Mouse (Mus musculus) forebrain, embryonic 15.5 days (tissue): ENCODE results near the gene Osbpl9. TPM values are rescaled to one million over a fixed set of nuclear protein-coding genes. Genes with fewer than 3 reads are reported as not detected.

Source experiments
- ATAC-seq: fragments of 200-750 bp; cut with Nextera tagmentation; replicated peaks from 2 replicates; pipeline ENCODE4 v1.8.0; 2017; ENCODE audit warnings: mild to moderate bottlenecking, moderate TSS enrichment, moderate library complexity
- H3K27ac ChIP-seq: fragments of 300-500 bp; sonication (generic); replicated peaks from 2 replicates; pipeline ENCODE4 v1.5.1; 2015; ENCODE audit warnings: mild to moderate bottlenecking, inconsistent platforms
- H3K27me3 ChIP-seq: fragments of 300-500 bp; sonication (generic); 2 replicates; pipeline ENCODE4 v1.6.1; 2015; ENCODE audit warnings: inconsistent platforms
- H3K36me3 ChIP-seq: fragments of 300-500 bp; sonication (generic); 2 replicates; pipeline ENCODE4 v1.6.1; 2015; ENCODE audit warnings: mild to moderate bottlenecking, inconsistent platforms
- H3K4me1 ChIP-seq: fragments of 300-500 bp; sonication (generic); 2 replicates; pipeline ENCODE4 v1.6.1; 2015; ENCODE audit warnings: inconsistent platforms
- H3K4me2 ChIP-seq: fragments of 300-500 bp; sonication (generic); replicated peaks from 2 replicates; pipeline ENCODE4 v1.6.1; 2015; ENCODE audit warnings: mild to moderate bottlenecking, inconsistent platforms
- H3K4me3 ChIP-seq: fragments of 300-500 bp; sonication (generic); 2 replicates; pipeline ENCODE4 v1.5.1; 2015; ENCODE audit warnings: mild to moderate bottlenecking, inconsistent platforms
- H3K9ac ChIP-seq: fragments of 300-500 bp; sonication (generic); replicated peaks from 2 replicates; pipeline ENCODE4 v1.6.1; 2015; ENCODE audit warnings: mild to moderate bottlenecking, inconsistent platforms
- H3K9me3 ChIP-seq: fragments of 300-500 bp; sonication (generic); 2 replicates; pipeline ENCODE4 v1.6.1; 2016; ENCODE audit warnings: inconsistent platforms
- WGBS: fragments of 180-500 bp; shearing (Covaris S2); methylation state at CpG from one replicate; pipeline ENCODE4 v1.1.7; 2015; ENCODE audit warnings: mixed read lengths; 5-methylcytosine and 5-hydroxymethylcytosine counted together
- polyA plus RNA-seq: library from polyadenylated mRNA; unstranded; fragments of >200 nt; fragmentation: Nextera tagmentation; extraction: Ambion mirVana; gene quantifications from 2 replicates; pipeline ENCODE4 v1.2.1, GENCODE M21; 2015

Gene Osbpl9
- polyA plus RNA-seq, 1 experiment from 2014 or later: 78.5 TPM

- H3K4me3 ChIP-seq: no peak overlapping the region
- H3K9me3 ChIP-seq: no peaks in the 10 kb centered on the region
- no peak overlapping the region for H3K9ac ChIP-seq
- no peak overlapping the region for H3K4me2 ChIP-seq
- H3K27me3 ChIP-seq: no peaks in the 10 kb centered on the region
- WGBS: 67% methylated on average over 2 of the region's 2 CpGs
- no peaks in the 10 kb centered on the region for H3K36me3 ChIP-seq
- H3K4me1 ChIP-seq: peaks cover 13% of the 10 kb centered on the region
- ATAC-seq: no peak
- no peak overlapping the region for H3K27ac ChIP-seq
Measured at GRCm38 (mm10) chr4:109150214-109150613, 51.9 kb downstream of the Osbpl9 start.

GRCm38 (mm10) chr4:109149411-109149810 lies 52.7 kb downstream of the Osbpl9 start:
- Histone ChIP-seq H3K36me3 (no peaks in the 10 kb centered on the region), H3K9me3 (no peaks in the 10 kb centered on the region), H3K9ac (no peak overlapping the region), H3K27me3 (no peaks in the 10 kb centered on the region), H3K27ac (no peak overlapping the region), H3K4me3 (no peak overlapping the region), H3K4me2 (no peak overlapping the region), H3K4me1 (peaks cover 8% of the 10 kb centered on the region)
- ATAC-seq: no peak
- WGBS: 91% methylated on average over 2 of the region's 2 CpGs

- Histone ChIP-seq H3K27me3 (no peaks in the 10 kb centered on the region), H3K36me3 (no peaks in the 10 kb centered on the region), H3K4me3 (no peak overlapping the region), H3K9ac (no peak overlapping the region), H3K27ac (0 out of 2 replicates have a peak overlapping the region, but pooled peaks have one; percentile 2), H3K4me2 (no peak overlapping the region), H3K9me3 (no peaks in the 10 kb centered on the region), H3K4me1 (peaks cover 7% of the 10 kb centered on the region)
- WGBS: 62% methylated on average over 11 of the region's 11 CpGs
- ATAC-seq: peak; percentile 62
Measured at GRCm38 (mm10) chr4:109147278-109148038, 54.6 kb downstream of the Osbpl9 start.

- no peak overlapping the region for H3K4me3 ChIP-seq
- WGBS: 66% methylated on average over 1 of the region's 1 CpGs
- H3K9ac ChIP-seq: no peak overlapping the region
- H3K4me1 ChIP-seq: peaks cover 7% of the 10 kb centered on the region
- H3K4me2 ChIP-seq: no peak overlapping the region
- H3K36me3 ChIP-seq: no peaks in the 10 kb centered on the region
- ATAC-seq: no peak
- no peak overlapping the region for H3K27ac ChIP-seq
- H3K9me3 ChIP-seq: no peaks in the 10 kb centered on the region
- no peaks in the 10 kb centered on the region for H3K27me3 ChIP-seq
Measured at GRCm38 (mm10) chr4:109143091-109143490, 59.0 kb downstream of the Osbpl9 start.

- WGBS: 62% methylated on average over 4 of the region's 4 CpGs
- no peak for ATAC-seq
Measured at GRCm38 (mm10) chr4:109138551-109138950, 63.5 kb downstream of the Osbpl9 start.

GRCm38 (mm10) chr4:109136475-109137125 lies 65.5 kb downstream of the Osbpl9 start:
- no peak for ATAC-seq
- 90% methylated on average over 7 of the region's 7 CpGs for WGBS
- Histone ChIP-seq H3K27ac (no peak overlapping the region), H3K4me3 (no peak overlapping the region), H3K4me1 (no peaks in the 10 kb centered on the region), H3K4me2 (no peak overlapping the region), H3K9me3 (no peaks in the 10 kb centered on the region), H3K27me3 (no peaks in the 10 kb centered on the region), H3K36me3 (no peaks in the 10 kb centered on the region), H3K9ac (no peak overlapping the region)

More at GRCm38 (mm10) chr4:109138551-109138950, 63.5 kb downstream of the Osbpl9 start:
- Histone ChIP-seq H3K9me3 (no peaks in the 10 kb centered on the region), H3K9ac (no peak overlapping the region), H3K4me1 (no peaks in the 10 kb centered on the region), H3K36me3 (no peaks in the 10 kb centered on the region), H3K4me3 (no peak overlapping the region), H3K27ac (no peak overlapping the region), H3K4me2 (no peak overlapping the region), H3K27me3 (no peaks in the 10 kb centered on the region)

- no peak for ATAC-seq
- 78% methylated on average over 3 of the region's 3 CpGs for WGBS
- no peak overlapping the region for H3K27ac ChIP-seq
Measured at GRCm38 (mm10) chr4:109134955-109135354, 67.1 kb downstream of the Osbpl9 start.

GRCm38 (mm10) chr4:109131256-109131872 lies 70.7 kb downstream of the Osbpl9 start:
- no peak overlapping the region for H3K9ac ChIP-seq
- H3K27ac ChIP-seq: no peak overlapping the region
- H3K4me2 ChIP-seq: no peak overlapping the region
- ATAC-seq: no peak
- H3K27me3 ChIP-seq: no peaks in the 10 kb centered on the region
- H3K4me3 ChIP-seq: no peak overlapping the region
- H3K4me1 ChIP-seq: peaks cover 14% of the 10 kb centered on the region
- 91% methylated on average over 10 of the region's 10 CpGs for WGBS
- no peaks in the 10 kb centered on the region for H3K36me3 ChIP-seq
- H3K9me3 ChIP-seq: no peaks in the 10 kb centered on the region

More at GRCm38 (mm10) chr4:109134955-109135354, 67.1 kb downstream of the Osbpl9 start:
- Histone ChIP-seq H3K4me3 (no peak overlapping the region), H3K27me3 (no peaks in the 10 kb centered on the region), H3K9ac (no peak overlapping the region), H3K4me1 (no peaks in the 10 kb centered on the region), H3K9me3 (no peaks in the 10 kb centered on the region), H3K4me2 (no peak overlapping the region), H3K36me3 (no peaks in the 10 kb centered on the region)

- H3K4me3 ChIP-seq: no peak overlapping the region
- no peak overlapping the region for H3K27ac ChIP-seq
- ATAC-seq: no peak
- H3K4me1 ChIP-seq: peaks cover 14% of the 10 kb centered on the region
- H3K36me3 ChIP-seq: no peaks in the 10 kb centered on the region
- no peak overlapping the region for H3K4me2 ChIP-seq
- H3K27me3 ChIP-seq: no peaks in the 10 kb centered on the region
- H3K9me3 ChIP-seq: no peaks in the 10 kb centered on the region
- no peak overlapping the region for H3K9ac ChIP-seq
Measured at GRCm38 (mm10) chr4:109128971-109129370, 73.1 kb downstream of the Osbpl9 start.

GRCm38 (mm10) chr4:109128017-109128416 lies 74.1 kb downstream of the Osbpl9 start:
- no peaks in the 10 kb centered on the region for H3K9me3 ChIP-seq
- H3K9ac ChIP-seq: no peak overlapping the region
- H3K27ac ChIP-seq: peak overlapping the region; percentile 62
- no peak overlapping the region for H3K4me2 ChIP-seq
- H3K27me3 ChIP-seq: no peaks in the 10 kb centered on the region
- 58% methylated on average over 9 of the region's 9 CpGs for WGBS
- no peak overlapping the region for H3K4me3 ChIP-seq
- peaks cover 19% of the 10 kb centered on the region for H3K4me1 ChIP-seq
- no peaks in the 10 kb centered on the region for H3K36me3 ChIP-seq
- ATAC-seq: peak; percentile 51; the same call in 1 of the 2 replicates

GRCm38 (mm10) chr4:109126834-109127564 lies 75.1 kb downstream of the Osbpl9 start:
- Histone ChIP-seq H3K4me3 (no peak overlapping the region), H3K4me1 (peaks cover 22% of the 10 kb centered on the region), H3K36me3 (no peaks in the 10 kb centered on the region), H3K27ac (peak overlapping the region; percentile 62), H3K9ac (no peak overlapping the region; the same call in 1 of the 2 replicates), H3K9me3 (no peaks in the 10 kb centered on the region), H3K27me3 (no peaks in the 10 kb centered on the region), H3K4me2 (no peak overlapping the region)
- peak; percentile 63; the same call in 1 of the 2 replicates for ATAC-seq
- 31% methylated on average over 10 of the region's 10 CpGs for WGBS
